Mouse (Mus musculus): ENCODE data around the gene Eef2k. TPM values are rescaled to one million over a fixed set of nuclear protein-coding genes. Genes with fewer than 3 reads are reported as not detected.

The Eef2k gene
- polyA plus RNA-seq, 1 experiment from 2014 or later, result 42.1 TPM

DNA sequence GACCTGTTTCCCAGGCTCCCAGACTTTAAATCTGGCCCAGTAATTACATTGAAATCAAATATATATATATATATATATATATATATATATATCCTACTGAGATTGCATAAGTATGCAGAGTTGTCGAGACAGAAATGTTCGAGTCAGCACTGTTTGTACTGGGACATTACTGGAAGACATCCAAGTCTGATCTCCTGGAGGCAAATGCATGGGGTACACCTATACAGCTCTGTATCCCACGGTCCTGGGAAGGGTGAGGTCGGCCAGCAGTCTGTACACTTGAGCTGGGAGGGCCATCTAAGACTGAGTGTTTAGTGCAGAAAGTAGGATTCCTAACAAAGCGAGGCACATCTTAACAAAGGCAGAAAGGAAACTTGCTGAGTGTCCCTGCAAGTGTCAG lies 27.3 kb downstream of the Eef2k start:
- Histone ChIP-seq H3K4me3 (no peak overlapping the region), H3K27ac (peak overlapping the region; percentile 88), H3K36me3 (no peaks in the 10 kb centered on the region), H3K9me3 (no peaks in the 10 kb centered on the region), H3K4me1 (peaks cover 51% of the 10 kb centered on the region), H3K9ac (peak overlapping the region; percentile 19; the same call in 1 of the 2 replicates), H3K4me2 (peak overlapping the region; percentile 29; the same call in 1 of the 2 replicates), H3K27me3 (no peaks in the 10 kb centered on the region)
- 26% methylated on average over 5 of the region's 5 CpGs for WGBS
- ATAC-seq (ENCODE audit: borderline replicate concordance, extremely low read depth, low FRiP score, low TSS enrichment), result peak; percentile 72

DNA sequence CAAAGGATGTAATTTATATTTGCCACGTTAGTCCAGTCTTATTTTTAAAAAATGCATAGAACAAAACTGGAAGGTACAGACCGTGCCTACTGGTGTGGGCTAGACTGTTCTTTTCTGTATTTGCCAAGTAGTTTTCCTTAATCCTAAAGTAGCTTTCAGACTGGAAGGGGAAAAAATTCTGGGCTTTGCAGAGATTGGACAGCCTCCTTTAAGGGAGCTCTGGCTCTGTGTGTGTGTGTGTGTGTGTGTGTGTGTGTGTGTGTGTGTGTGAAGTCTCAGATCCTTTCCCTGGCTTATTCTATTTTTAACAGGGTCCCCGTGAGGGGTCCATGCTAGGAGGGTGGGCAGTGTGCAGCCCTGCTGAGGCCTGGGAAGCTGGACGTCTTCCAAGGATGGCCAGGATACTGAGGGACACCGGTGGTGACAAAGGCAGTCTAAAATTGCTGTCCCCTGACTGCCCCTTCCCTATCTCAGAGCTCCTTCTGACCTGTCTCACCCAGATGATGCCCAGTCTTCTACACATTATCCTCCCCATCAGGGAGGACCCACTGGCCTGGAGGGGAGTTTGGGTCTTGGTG lies 27.9 kb downstream of the Eef2k start:
- Histone ChIP-seq H3K4me3 (no peak overlapping the region), H3K27ac (peak overlapping the region; percentile 88), H3K27me3 (no peaks in the 10 kb centered on the region), H3K36me3 (no peaks in the 10 kb centered on the region), H3K4me1 (peaks cover 48% of the 10 kb centered on the region), H3K4me2 (no peak overlapping the region), H3K9me3 (no peaks in the 10 kb centered on the region), H3K9ac (no peak overlapping the region; the same call in 1 of the 2 replicates)
- WGBS, result 41% methylated on average over 5 of the region's 5 CpGs
- no peak for ATAC-seq (ENCODE audit: borderline replicate concordance, extremely low read depth, low FRiP score, low TSS enrichment)

DNA sequence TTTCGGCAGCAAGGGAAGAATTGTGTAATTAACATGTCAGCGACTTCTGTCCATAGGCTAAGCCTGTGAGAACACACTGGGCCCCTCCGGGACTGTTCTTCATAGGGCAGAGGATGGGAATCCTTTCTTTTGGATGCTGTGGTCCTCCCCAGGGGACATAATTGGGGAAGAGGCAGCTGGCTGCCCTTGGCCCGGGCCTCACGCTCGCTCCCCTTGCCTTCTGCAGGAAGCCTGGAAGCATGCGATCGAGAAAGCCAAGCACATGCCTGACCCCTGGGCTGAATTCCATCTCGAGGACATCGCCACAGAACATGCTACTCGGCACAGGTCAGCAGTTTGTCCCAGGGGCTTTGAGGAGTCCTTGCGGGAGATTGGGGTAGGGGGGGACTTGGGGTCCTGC lies 30.5 kb downstream of the Eef2k start:
- Histone ChIP-seq H3K27me3 (no peaks in the 10 kb centered on the region), H3K27ac (no peak overlapping the region), H3K4me2 (no peak overlapping the region), H3K9ac (no peak overlapping the region), H3K36me3 (no peaks in the 10 kb centered on the region), H3K4me3 (no peak overlapping the region), H3K9me3 (no peaks in the 10 kb centered on the region), H3K4me1 (peaks cover 37% of the 10 kb centered on the region)
- WGBS, result 68% methylated on average over 12 of the region's 12 CpGs
- ATAC-seq (ENCODE audit: borderline replicate concordance, extremely low read depth, low FRiP score, low TSS enrichment), result no peak

DNA sequence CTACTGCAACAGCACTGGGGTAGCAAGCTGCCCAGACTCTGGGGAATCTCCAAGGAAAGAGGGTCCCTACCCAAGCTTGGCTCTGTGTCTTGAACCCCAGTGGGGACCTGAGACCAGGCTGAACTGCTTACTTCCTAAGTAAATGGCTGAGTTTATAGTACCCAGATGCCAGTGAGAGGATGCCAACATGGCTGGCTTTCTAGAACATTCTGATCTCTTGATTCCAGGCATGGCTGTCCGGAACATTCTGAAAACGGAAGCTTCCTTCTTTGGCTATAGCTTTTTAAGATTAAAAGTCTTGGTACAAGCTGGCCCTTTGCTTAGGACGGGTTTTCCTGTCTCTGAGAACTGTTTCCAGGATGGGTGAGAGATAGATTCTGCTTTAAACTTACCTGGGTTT lies 31.4 kb downstream of the Eef2k start:
- Histone ChIP-seq H3K9me3 (no peaks in the 10 kb centered on the region), H3K4me3 (no peak overlapping the region), H3K36me3 (no peaks in the 10 kb centered on the region), H3K27ac (no peak overlapping the region), H3K4me2 (no peak overlapping the region), H3K9ac (no peak overlapping the region), H3K27me3 (no peaks in the 10 kb centered on the region), H3K4me1 (peaks cover 31% of the 10 kb centered on the region)
- 87% methylated on average over 3 of the region's 3 CpGs for WGBS
- no peak for ATAC-seq (ENCODE audit: borderline replicate concordance, extremely low read depth, low FRiP score, low TSS enrichment)

DNA sequence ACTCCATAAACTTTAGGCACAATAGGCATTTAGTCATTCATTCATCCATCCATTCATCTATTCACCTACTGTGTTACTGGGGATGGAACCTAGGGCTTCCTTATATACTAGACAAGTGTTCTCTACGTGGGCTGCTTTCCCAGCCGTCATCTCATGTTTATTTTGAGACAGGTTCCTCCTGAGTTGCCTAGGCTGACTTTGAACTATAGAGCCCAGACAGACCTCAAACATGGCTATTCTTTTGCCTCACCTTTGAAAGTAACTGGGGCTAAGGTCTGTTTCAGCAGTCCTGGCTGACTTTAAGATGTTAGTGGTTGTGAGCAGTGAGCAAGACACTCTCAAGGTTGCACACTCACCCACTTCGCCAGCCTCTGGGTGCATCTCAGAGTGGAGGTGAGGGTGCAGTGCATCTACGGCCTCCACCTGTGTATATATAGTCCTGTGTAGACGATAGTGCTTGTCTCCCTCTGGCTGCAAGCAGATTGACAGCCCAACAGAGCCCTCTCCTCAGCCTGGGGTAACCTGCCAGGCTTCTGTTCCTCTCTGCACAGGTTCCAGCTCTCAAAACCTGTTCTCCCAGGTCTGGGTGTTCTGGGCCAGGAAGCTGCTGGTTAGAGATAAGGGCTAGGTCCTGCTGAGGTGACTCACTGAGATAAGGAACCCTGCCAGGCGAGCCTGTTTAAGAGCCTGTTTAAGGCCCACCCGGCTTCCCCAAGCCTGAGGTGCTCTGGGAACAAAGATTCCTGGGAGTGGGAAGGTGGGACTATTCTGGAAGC lies 32.3 kb downstream of the Eef2k start:
- Histone ChIP-seq H3K4me2 (no peak overlapping the region), H3K4me1 (peaks cover 22% of the 10 kb centered on the region), H3K9me3 (no peaks in the 10 kb centered on the region), H3K9ac (no peak overlapping the region), H3K27ac (peak overlapping the region; percentile 77), H3K36me3 (peaks cover 1% of the 10 kb centered on the region; the same call in 1 of the 2 replicates), H3K27me3 (no peaks in the 10 kb centered on the region), H3K4me3 (no peak overlapping the region)
- 44% methylated on average over 7 of the region's 7 CpGs for WGBS
- peak; percentile 82 for ATAC-seq (ENCODE audit: borderline replicate concordance, extremely low read depth, low FRiP score, low TSS enrichment)

DNA sequence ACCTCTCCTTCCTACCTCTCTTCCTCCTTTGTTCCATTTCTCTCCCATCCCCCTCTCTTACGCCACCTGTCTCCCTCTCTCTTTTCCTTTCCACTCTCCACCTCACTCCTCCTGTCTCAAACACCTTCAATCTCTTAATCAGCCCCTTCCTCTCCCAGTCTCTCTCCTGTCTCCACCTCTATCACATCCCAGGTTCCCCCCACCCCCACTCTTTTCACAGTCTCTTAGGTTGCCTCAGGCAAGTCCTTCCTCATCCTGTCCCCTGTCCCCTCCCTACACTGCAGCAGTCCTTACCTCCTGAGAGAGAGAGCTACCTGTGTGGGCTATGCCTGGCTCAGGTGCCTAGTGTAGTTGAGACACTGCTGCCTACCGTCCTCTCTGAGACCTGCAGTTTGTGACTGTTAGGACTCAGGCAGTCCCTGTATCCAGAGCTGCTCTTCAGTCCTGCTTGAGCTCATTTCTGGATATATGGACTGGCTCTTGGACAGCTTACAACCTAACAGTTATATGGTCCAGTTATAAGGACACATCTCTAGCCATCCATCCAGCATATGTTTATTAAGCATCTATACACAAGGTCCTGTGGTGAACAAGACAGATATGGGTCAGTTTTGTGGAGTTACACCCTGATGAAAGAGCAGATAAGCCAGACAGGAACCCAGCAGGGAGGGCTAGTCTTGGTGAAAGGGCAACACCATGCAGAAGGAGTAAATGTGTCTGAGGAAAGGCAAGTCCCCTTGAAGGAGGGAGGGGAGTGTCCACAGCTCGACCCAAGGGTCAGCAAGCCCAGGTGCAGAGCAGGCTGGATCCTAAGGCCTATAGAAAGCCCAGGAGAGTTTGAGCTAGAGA lies 33.1 kb downstream of the Eef2k start:
- Histone ChIP-seq H3K27ac (peak overlapping the region; percentile 77), H3K9ac (no peak overlapping the region), H3K27me3 (no peaks in the 10 kb centered on the region), H3K9me3 (no peaks in the 10 kb centered on the region), H3K4me2 (no peak overlapping the region), H3K4me1 (peaks cover 14% of the 10 kb centered on the region), H3K36me3 (peaks cover 8% of the 10 kb centered on the region), H3K4me3 (no peak overlapping the region)
- WGBS, result 58% methylated on average over 3 of the region's 3 CpGs
- ATAC-seq (ENCODE audit: borderline replicate concordance, extremely low read depth, low FRiP score, low TSS enrichment), result peak; percentile 83

DNA sequence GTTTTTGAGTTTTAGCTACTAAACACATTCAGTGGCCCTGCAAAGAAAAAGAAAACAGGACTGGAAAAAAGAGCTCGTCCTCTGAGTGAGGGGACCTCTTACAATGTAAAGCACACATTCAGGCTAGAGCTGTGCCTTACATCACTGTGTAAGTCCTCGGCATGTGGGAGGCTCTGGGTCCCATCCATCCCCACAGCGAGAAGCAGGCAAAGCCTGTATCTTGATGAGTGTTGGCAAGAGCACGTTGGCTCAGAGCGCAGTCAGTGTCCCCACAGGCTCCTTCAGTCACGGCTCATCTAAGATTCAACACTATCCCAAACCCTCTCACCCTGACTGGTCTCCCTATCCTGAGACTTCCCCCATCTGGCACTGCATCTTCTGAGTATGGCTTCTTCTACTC lies 35.6 kb downstream of the Eef2k start:
- Histone ChIP-seq H3K27ac (no peak overlapping the region), H3K36me3 (peaks cover 22% of the 10 kb centered on the region), H3K27me3 (no peaks in the 10 kb centered on the region), H3K9me3 (no peaks in the 10 kb centered on the region), H3K9ac (no peak overlapping the region), H3K4me1 (peaks cover 11% of the 10 kb centered on the region; the same call in 1 of the 2 replicates), H3K4me3 (no peak overlapping the region), H3K4me2 (no peak overlapping the region)
- ATAC-seq (ENCODE audit: borderline replicate concordance, extremely low read depth, low FRiP score, low TSS enrichment), result no peak
- 67% methylated on average over 6 of the region's 6 CpGs for WGBS

DNA sequence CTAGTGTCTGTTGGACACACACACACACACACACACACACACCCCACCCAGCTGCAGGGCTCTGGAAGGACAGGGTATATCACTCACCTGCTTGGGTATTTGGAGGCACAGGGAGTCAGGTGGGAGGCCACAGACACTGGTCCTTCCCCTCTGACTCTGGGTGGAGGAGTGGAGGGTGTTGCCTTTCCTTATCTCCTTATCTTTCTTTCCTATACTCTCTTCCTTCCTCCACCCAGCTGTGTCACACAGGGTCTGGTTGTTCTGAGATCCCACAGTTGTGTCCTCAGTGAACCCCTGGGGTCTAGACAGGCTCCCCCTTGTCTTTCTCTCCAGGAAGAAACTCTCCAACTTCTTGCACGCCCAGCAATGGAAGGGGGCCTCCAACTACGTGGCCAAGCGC lies 37.3 kb downstream of the Eef2k start:
- Histone ChIP-seq H3K4me3 (no peak overlapping the region), H3K36me3 (peaks cover 37% of the 10 kb centered on the region), H3K4me1 (peaks cover 11% of the 10 kb centered on the region; the same call in 1 of the 2 replicates), H3K27ac (no peak overlapping the region), H3K4me2 (no peak overlapping the region), H3K27me3 (no peaks in the 10 kb centered on the region), H3K9me3 (no peaks in the 10 kb centered on the region), H3K9ac (no peak overlapping the region)
- 98% methylated on average over 3 of the region's 3 CpGs for WGBS
- no peak for ATAC-seq (ENCODE audit: borderline replicate concordance, extremely low read depth, low FRiP score, low TSS enrichment)

DNA sequence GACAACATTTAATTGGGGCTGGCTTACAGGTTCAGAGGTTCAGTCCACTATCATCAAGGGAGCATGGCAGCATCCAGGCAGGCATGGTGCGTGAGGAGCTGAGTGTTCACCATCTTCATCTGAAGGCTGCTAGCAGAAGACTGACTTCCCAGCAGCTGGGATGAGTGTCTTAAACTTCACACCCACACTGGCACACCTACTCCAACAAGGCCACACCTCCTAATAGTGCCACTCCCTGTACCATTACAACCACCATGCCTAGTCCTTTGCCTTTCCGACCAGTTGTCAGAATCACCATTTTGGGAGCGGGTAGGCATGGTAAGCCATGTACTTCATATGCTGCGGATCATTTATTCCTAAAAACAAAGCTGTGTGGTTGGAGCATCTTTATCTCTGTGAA lies 38.1 kb downstream of the Eef2k start:
- no peaks in the 10 kb centered on the region for H3K9me3 ChIP-seq
- H3K9ac ChIP-seq, result no peak overlapping the region
- H3K36me3 ChIP-seq, result peaks cover 45% of the 10 kb centered on the region
- H3K4me2 ChIP-seq, result no peak overlapping the region
- no peak for ATAC-seq (ENCODE audit: borderline replicate concordance, extremely low read depth, low FRiP score, low TSS enrichment)
- no peaks in the 10 kb centered on the region for H3K27me3 ChIP-seq
- no peak overlapping the region for H3K27ac ChIP-seq
- H3K4me1 ChIP-seq, result peaks cover 6% of the 10 kb centered on the region; the same call in 1 of the 2 replicates
- no peak overlapping the region for H3K4me3 ChIP-seq
- WGBS, result 96% methylated on average over 4 of the region's 4 CpGs

DNA sequence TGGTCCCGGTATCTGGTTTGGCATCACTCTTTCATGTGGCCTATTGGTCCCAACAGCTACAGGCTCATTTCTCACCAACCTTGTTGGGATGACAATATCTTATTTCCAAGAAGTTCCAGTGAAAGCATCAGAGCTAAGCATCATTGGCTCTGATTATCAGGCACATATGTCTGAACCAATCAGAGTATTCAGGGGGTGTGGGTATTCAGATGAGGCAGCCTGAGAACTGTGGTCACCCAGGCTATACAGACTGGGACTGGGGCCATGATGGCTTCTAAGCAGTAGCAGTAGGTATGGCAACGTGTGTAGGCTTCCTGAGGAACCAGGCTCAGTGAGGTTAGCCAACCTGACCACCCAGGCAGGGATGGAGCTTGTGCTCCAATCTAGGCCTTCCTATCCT lies 38.8 kb downstream of the Eef2k start:
- Histone ChIP-seq H3K4me3 (no peak overlapping the region), H3K27me3 (no peaks in the 10 kb centered on the region), H3K27ac (no peak overlapping the region), H3K9ac (no peak overlapping the region), H3K9me3 (no peaks in the 10 kb centered on the region), H3K36me3 (peaks cover 51% of the 10 kb centered on the region), H3K4me2 (no peak overlapping the region), H3K4me1 (no peaks in the 10 kb centered on the region)
- ATAC-seq (ENCODE audit: borderline replicate concordance, extremely low read depth, low FRiP score, low TSS enrichment), result no peak
- WGBS, result 66% methylated on average over 2 of the region's 2 CpGs

DNA sequence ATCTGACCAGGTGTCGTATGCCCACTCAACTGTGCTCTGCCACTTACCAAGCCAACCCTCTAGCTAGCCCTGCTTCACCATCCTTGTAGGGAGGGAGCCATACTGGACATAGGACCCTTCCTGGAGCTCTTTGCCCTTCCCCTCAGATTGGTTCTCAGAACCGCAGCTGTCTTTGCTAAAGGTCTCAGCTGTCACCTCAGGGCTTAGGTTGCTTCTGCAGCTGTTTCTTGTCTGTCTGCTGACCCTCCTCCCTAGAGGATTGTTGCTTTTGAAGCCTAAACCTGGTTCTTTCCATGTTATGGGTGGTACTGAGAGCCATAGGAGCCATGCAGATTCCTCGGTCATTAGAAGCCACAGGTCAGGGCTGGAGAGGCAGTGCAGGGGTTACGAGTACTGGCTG lies 40.0 kb downstream of the Eef2k start:
- no peak for ATAC-seq (ENCODE audit: borderline replicate concordance, extremely low read depth, low FRiP score, low TSS enrichment)
- Histone ChIP-seq H3K27me3 (no peaks in the 10 kb centered on the region), H3K4me2 (no peak overlapping the region), H3K27ac (no peak overlapping the region), H3K9ac (no peak overlapping the region), H3K9me3 (no peaks in the 10 kb centered on the region), H3K4me1 (no peaks in the 10 kb centered on the region), H3K4me3 (no peak overlapping the region), H3K36me3 (peaks cover 62% of the 10 kb centered on the region)
- 71% methylated on average over 4 of the region's 4 CpGs for WGBS
